Mouse (Mus musculus) layer of hippocampus, adult 2 months (tissue): ENCODE results near the gene Hist1h2ap. TPM values are rescaled to one million over a fixed set of nuclear protein-coding genes. Genes with fewer than 3 reads are reported as not detected.
"Not testable (repeated sequence)": the region's sequence is repeated elsewhere in the genome, so short reads cannot be mapped to it uniquely, and the experiment has no call there.

ENCODE experiments used
- DNase-seq, 2 experiments: peaks; one replicate each; pipeline ENCODE4 v3.0.0; 2022; ENCODE audit warnings: low spot score in 2 of 2
- H3K27ac ChIP-seq: fragments of 200-600 bp; 2 replicates; pipeline ENCODE4 v1.8.1; 2022
- H3K4me3 ChIP-seq: fragments of 200-600 bp; 2 replicates; pipeline ENCODE4 v1.8.1; 2022; ENCODE audit warnings: mild to moderate bottlenecking
- CTCF ChIP-seq: fragments of 200-600 bp; conservative IDR thresholded peaks from 2 replicates; pipeline ENCODE4 v1.8.1; 2022; ENCODE audit warnings: antibody characterized with exemption, mild to moderate bottlenecking, moderate library complexity
- total RNA-seq, 2 experiments: library from RNA; stranded (reverse); gene quantifications; 2 replicates each; pipeline ENCODE4 v1.2.3; 2021

Hist1h2ap gene
- total RNA-seq, 2 experiments from 2014 or later = 11.3 to 15.9 TPM

- DNase-seq = no peak
- H3K4me3 ChIP-seq = no peak overlapping the region
- no peak overlapping the region for H3K27ac ChIP-seq
- TF ChIP-seq CTCF = no peak
These were observed 3.0 kb downstream of the Hist1h2ap start for GRCm38 (mm10) chr13:21830344-21830743.

- H3K27ac ChIP-seq = no peak overlapping the region
- no peak for TF ChIP-seq CTCF
These were observed 4.8 kb downstream of the Hist1h2ap start for GRCm38 (mm10) chr13:21828511-21828910.

GRCm38 (mm10) chr13:21820082-21820890 lies 13.0 kb downstream of the Hist1h2ap start:
- H3K4me3 ChIP-seq, H3K27ac ChIP-seq, DNase-seq: not testable (repeated sequence)

More at GRCm38 (mm10) chr13:21828511-21828910, 4.8 kb downstream of the Hist1h2ap start:
- H3K4me3 ChIP-seq = no peak overlapping the region
- DNase-seq = no peak

GRCm38 (mm10) chr13:21812092-21812491 lies 21.2 kb downstream of the Hist1h2ap start:
- not testable (repeated sequence) for H3K4me3 ChIP-seq, DNase-seq, H3K27ac ChIP-seq

GRCm38 (mm10) chr13:21811539-21811938 lies 21.8 kb downstream of the Hist1h2ap start, which contains the start of gene Hist1h4m:
Hist1h4m (plus strand) TSS chr13:21811746.
- H3K27ac ChIP-seq, H3K4me3 ChIP-seq: not testable (repeated sequence)

GRCm38 (mm10) chr13:21811074-21811473 lies 22.2 kb downstream of the Hist1h2ap start:
- H3K27ac ChIP-seq, H3K4me3 ChIP-seq, DNase-seq: not testable (repeated sequence)

More at GRCm38 (mm10) chr13:21811539-21811938, 21.8 kb downstream of the Hist1h2ap start, which contains the start of gene Hist1h4m:
- DNase-seq = peak; percentile 46

- H3K4me3 ChIP-seq, DNase-seq, H3K27ac ChIP-seq: not testable (repeated sequence)
These were observed 23.2 kb downstream of the Hist1h2ap start, which contains the start of the genes Hist1h2bq and Hist1h2ao for GRCm38 (mm10) chr13:21810073-21810472. Hist1h2bq (minus strand) TSS chr13:21810197. Hist1h2ao (plus strand) TSS chr13:21810465.

- not testable (repeated sequence) for H3K27ac ChIP-seq, H3K4me3 ChIP-seq, DNase-seq
These were observed 30.2 kb downstream of the Hist1h2ap start for GRCm38 (mm10) chr13:21803058-21803457.

- DNase-seq, H3K27ac ChIP-seq, H3K4me3 ChIP-seq: not testable (repeated sequence)
These were observed 36.1 kb downstream of the Hist1h2ap start for GRCm38 (mm10) chr13:21797163-21797562.

GRCm38 (mm10) chr13:21795584-21795983 lies 37.7 kb downstream of the Hist1h2ap start:
- TF ChIP-seq CTCF = no peak
- Histone ChIP-seq H3K27ac (no peak overlapping the region), H3K4me3 (no peak overlapping the region)
- DNase-seq = no peak

- Histone ChIP-seq H3K4me3 (no peak overlapping the region; the same call in 1 of the 2 replicates), H3K27ac (no peak overlapping the region)
- TF ChIP-seq CTCF = no peak
- DNase-seq = no peak
These were observed 42.6 kb downstream of the Hist1h2ap start for GRCm38 (mm10) chr13:21790601-21791283.

- DNase-seq = no peak
- no peak overlapping the region for H3K4me3 ChIP-seq
- no peak for TF ChIP-seq CTCF
- no peak overlapping the region for H3K27ac ChIP-seq
These were observed 43.4 kb downstream of the Hist1h2ap start for GRCm38 (mm10) chr13:21789925-21790324.

GRCm38 (mm10) chr13:21787760-21788593 lies 45.3 kb downstream of the Hist1h2ap start:
- no peak for TF ChIP-seq CTCF
- no peak overlapping the region for H3K27ac ChIP-seq
- H3K4me3 ChIP-seq = peak overlapping the region; percentile 56
- DNase-seq = no peak
